Mouse (Mus musculus) kidney, postnatal 25 days (tissue): ENCODE data around the gene Ddb2.
A peak's percentile ranks its signal among the peaks of the same experiment; 100 is the strongest.

Source experiments
- DNase-seq, 2 experiments: peaks; one replicate each; pipeline ENCODE4 v3.0.0; 2021; ENCODE audit warnings: mixed read lengths in 2 of 2

Ddb2 gene

GRCm38 (mm10) chr2:91183711-91184405, 52.9 kb downstream of the Ddb2 start, which contains the start of gene Madd:
Madd (minus strand) TSS chr2:91183837.
- peak; percentile 33 to 55 for DNase-seq

- peak; percentile 97 to 99 for DNase-seq
These were observed 53.7 kb downstream of the Ddb2 start for GRCm38 (mm10) chr2:91183148-91183513.

DNA sequence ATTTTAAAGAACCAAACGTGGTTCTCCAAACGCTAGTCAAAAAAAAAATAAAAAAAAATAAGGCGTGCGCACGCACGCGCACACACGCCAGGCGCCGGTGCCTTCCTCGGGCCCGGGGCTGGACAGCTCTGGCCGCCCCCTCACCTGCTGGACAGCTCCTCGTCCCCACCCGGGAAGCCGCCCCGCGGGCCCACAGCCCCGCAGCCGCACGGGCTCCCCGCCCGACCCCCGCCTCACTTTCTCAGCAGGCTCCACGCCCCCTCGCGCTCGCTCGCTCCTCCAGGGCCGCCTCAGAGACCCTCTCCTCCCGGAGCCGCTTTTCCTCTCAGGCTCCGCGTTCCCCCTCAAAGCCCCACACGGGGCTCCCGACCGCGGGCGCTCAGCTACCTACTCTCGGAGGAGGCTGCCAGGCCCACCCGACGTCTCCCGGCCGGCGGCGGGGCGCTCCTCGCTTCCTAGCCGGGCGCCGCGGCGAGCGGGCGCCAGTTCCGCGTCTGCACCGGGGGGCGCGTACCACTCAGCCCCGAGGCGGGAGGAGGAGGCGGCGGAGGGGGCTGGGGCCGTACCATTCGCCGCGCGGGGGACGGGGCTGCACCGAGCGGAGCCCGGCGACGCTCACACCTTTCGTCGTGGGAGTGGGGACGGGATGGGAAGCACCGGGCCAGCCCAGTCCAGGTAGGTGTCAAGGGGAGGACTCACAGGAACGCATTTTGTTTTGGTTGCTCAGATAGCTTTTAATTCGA, 54.2 kb downstream of the Ddb2 start:
- DNase-seq = peak; percentile 72 to 87

DNA sequence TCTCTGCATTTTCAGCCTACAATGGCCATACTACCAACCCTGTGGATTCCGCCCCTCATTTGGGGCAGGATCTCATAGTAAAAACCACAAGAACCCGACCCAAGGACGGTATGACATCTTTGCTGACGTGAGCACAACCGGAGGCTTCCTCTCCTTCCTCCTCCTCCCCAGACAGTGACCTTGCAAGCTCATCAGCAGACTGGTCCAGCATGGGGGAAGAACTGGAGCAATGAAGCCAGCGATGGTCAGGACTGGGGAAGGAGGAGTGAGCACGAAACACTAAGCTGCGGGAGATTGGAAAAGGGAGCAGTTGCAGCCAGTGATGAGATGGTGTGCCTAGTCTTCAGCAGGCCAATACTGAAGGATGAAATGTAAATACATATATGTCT, 54.8 kb downstream of the Ddb2 start:
- DNase-seq = no peak

DNA sequence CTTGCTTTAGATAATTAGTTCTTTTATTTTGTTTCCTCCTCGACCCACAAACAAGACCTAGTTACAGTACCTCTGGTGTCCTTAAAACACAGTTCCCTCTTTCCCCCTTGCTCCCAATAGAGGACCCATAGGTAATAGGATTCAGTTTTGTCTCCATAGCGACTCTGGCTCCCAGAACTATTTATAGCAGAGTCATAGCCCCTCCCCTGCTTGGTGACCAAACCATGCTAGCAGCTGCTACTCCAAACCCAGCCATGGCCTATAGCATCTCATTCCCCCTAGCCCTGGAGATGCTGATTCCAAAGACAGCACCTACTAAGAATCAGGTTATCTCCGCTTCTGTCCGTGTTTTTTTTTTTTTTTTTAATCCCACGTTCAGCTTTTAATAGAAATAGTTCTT, 56.1 kb downstream of the Ddb2 start:
- no peak for DNase-seq

DNA sequence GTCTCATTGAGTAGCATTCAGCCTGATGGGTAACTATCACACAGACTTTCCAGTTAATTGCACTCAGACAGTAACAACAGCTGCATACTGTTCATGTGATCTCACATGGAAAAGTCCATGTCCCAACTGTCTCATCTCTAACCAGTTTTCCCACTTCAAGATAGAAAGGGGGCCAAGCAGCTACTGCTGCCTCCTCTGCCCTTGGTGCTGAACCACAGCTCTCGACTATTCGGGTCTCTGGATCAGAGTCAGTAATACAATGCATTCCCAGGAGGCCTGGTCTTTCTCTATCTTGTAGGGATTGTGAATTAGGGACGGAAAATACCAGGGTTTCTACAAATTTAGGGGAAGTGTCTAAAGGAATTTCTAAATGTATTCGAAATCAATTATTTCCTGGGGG, 57.0 kb downstream of the Ddb2 start:
- no peak for DNase-seq

GRCm38 (mm10) chr2:91176234-91176633, 60.5 kb downstream of the Ddb2 start:
- no peak for DNase-seq

GRCm38 (mm10) chr2:91175490-91175889, 61.3 kb downstream of the Ddb2 start:
- DNase-seq = no peak

DNA sequence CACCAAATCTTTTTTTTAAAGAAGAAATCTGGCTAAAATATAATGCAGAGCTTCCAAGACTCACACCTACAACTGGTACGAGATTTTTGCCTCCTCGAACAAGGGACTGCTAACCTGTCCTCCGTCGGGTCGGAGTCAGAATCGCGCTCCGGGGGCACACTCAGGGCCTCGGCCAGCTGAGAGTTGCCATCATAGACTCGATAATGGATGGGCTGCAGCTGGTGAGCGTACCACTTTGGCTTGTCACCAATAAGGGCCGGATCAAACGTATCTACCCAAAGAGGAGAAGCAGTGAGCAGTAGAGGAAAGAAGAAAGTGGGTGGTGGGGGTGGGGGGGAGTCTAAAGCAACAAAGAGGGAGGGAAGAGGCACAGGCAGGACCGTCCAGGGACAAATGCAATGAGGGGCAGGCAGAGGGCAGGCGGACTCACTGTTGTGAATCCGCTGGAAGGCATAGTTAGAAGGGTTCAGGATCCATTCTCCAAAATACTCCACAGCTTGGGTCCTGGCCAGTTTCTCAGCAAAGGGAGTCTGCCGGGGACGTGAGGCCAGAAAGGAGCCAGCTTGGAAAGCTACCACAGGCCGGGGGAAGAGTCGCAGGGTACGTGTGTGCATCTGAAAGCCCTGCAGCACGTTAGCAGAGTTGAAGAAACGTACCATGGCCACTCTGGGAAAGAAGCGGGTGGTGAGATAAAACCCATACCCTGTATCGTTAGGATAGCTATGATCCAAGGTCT, 67.0 kb downstream of the Ddb2 start:
- no peak for DNase-seq

DNA sequence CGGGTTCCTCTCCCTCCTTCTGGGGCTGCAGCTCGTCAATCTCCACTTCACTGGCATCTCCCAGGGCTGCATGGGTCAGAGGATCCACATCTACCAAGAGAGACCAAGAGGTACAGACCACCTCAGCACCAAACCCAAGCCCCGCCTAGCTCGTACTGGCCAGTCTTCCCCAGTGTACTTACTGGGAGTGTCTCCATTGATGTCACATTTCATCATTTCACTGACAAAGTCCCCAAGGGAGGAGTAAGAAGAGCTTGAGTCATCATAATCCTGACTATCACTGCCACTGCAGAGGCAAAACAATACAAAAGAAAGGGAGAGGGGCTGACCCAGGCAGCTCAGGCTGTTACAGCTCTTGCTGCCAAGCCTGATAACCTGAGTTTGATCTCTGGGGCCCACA, 69.2 kb downstream of the Ddb2 start:
- no peak for DNase-seq

DNA sequence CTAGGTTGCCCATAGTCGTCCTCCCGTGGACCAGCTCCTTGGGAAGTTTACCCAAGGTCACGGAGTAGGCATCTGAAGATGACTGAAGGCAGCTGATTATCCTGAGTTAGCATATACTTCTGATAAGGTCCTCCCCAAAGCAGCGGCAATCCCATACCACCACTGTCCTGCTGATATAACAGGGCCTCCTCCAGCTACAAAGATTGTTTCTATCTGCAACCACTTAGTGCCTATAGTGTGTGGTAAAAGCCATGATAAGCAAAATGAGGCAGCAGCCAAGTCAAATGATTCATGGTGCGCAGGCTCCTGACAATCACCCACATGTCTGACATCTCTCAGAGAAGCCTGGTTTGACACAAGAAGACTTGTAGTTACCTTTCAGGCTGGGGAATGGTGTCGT, 71.8 kb downstream of the Ddb2 start:
- DNase-seq = no peak

- no peak for DNase-seq
These were observed 73.2 kb downstream of the Ddb2 start for GRCm38 (mm10) chr2:91163532-91163931.

DNA sequence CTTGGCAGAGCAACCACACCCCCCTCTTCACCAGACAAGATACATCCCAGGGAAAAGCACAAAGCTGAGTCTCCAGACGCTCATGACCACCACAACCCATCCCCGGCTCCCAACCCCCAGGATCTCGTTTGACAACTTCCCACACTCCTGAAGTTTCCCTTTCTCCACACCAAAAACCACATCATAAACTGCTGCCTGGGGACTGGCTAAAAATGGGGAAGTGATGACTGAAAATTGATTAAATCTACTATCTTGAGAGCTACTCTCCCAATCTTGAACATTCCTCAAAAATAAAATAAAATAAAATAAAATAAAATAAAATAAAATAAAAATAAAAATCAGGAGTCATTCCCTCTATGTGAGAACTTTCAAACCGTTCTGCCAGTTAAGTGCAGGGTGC, 73.8 kb downstream of the Ddb2 start:
- no peak for DNase-seq
